Mouse (Mus musculus) C2C12 (cell line): ENCODE measurements around the gene Hnrnpul2.

ENCODE experiments used
- CEBPB ChIP-seq: IDR thresholded peaks from one replicate; pipeline ENCODE4 v1.6.1; 2011; ENCODE audit warnings: low read depth, mild to moderate bottlenecking, control low read depth, moderate library complexity
- CTCF ChIP-seq: IDR thresholded peaks from one replicate; pipeline ENCODE4 v1.5.1; 2011; ENCODE audit not compliant: control insufficient read depth, insufficient read depth, insufficient read length
- MAX ChIP-seq: IDR thresholded peaks from one replicate; pipeline ENCODE4 v1.6.1; 2011; ENCODE audit warnings: mild to moderate bottlenecking, control low read depth
- MYOD1 ChIP-seq: IDR thresholded peaks from one replicate; pipeline ENCODE4 v1.6.1; 2011; ENCODE audit warnings: low read depth; ENCODE audit not compliant: control insufficient read depth, insufficient read length
- MYOG ChIP-seq: IDR thresholded peaks from one replicate; pipeline ENCODE4 v1.6.1; 2011; ENCODE audit not compliant: control insufficient read depth, insufficient read length; ENCODE audit errors: extremely low read depth

DNA sequence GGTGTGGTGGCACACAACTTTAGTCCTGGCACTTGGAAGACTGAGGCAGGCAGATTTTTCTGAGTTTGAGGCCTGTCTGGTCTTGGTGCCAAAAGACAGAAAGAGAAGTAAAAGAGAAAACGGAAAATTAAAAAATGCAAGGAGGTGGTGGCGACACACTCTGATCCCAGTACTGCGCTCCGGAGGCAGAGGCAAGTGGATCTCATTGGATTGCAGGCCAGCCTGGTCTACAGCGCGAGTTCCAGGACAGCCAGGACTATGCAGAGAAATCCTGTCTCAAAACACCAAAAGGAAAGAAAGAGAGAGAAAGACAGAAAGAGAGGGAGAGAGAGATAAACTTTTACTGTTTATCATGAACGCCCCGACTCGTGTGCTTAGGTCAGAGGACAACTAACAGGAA, 51.0 kb downstream of the Hnrnpul2 start:
- TF ChIP-seq MYOD1 (no peak), CTCF (no peak), MYOG (no peak), CEBPB (no peak), MAX (no peak)
